Mouse (Mus musculus): ENCODE data around the gene 1700003E16Rik.

The 1700003E16Rik gene

GRCm38 (mm10) chr6:83206321-83206720 lies 50.1 kb downstream of the 1700003E16Rik start:
- DNase-seq (ENCODE audit: low read depth, low spot score) = no peak

- no peak for DNase-seq (ENCODE audit: low read depth, low spot score)
Measured at GRCm38 (mm10) chr6:83207361-83208049, 51.3 kb downstream of the 1700003E16Rik start.

GRCm38 (mm10) chr6:83208050-83208400 lies 51.8 kb downstream of the 1700003E16Rik start:
- no peak for DNase-seq (ENCODE audit: low read depth, low spot score)

- DNase-seq (ENCODE audit: low read depth, low spot score) = no peak
Measured at GRCm38 (mm10) chr6:83210495-83210894, 54.3 kb downstream of the 1700003E16Rik start.

- no peak for DNase-seq (ENCODE audit: low read depth, low spot score)
Measured at GRCm38 (mm10) chr6:83211526-83211925, 55.3 kb downstream of the 1700003E16Rik start.

All from A20 (cell line).